Mouse (Mus musculus): ENCODE data around the gene Vac14.

DNA sequence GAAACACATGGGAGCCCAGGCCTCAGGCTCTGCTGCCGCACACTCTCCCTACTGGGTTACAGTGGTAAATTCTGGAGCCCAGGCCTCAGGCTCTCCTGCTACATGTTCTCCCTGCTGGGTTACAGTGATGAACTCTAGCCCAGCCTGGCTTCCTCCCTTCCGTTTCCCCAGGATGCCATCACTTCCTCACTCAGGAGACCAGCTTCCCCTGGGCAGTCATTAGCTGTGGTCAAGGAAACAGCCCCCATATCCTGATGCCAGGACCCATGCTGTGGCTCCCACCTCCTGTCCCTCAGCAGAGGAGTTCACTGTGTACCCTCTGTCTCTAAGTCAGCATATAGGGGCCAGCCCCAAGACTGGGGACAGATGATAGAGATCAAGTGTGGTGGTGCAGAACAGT is 53.7 kb downstream of the Vac14 start:
- no peak for TF ChIP-seq CTCF (IDR thresholded peaks at IDR 0.05; ENCODE audit: extremely low read depth, insufficient read depth, insufficient read length, insufficient replicate concordance)
- no peak for TF ChIP-seq POLR2A (IDR thresholded peaks at IDR 0.05; ENCODE audit: low read depth, low read length)
